Comparison of ENCODE assay signal across 17 mouse cellular contexts in genomic region chr17:41892646-41893045, GRCm38 (mm10).
DNase-seq lines count a peak whose midpoint lies in the region.
"Had no signal": no experiment of that assay in that cellular context is flagged by ENCODE, and none has a peak within 500 bp of the region (broad histone marks: within the 10 kb centered on the region; RNA-seq: fewer than 3 reads in every experiment).

No protein-coding gene starts in this region.

- 93% methylated on average over 3 of the region's 3 CpGs for WGBS in heart, embryonic 10.5 days

- no peaks in the 10 kb centered on the region for H3K27me3 ChIP-seq in heart, embryonic 10.5 days (ENCODE audit: insufficient read depth, poor library complexity, severe bottlenecking)
- H3K27me3 ChIP-seq: CH12.LX, Patski had no signal

- H3K4me3 ChIP-seq in heart, embryonic 10.5 days, result no peak overlapping the region

- H3K4me1 ChIP-seq in heart, embryonic 10.5 days, result no peaks in the 10 kb centered on the region

- H3K27ac ChIP-seq in heart, embryonic 10.5 days, result no peak overlapping the region

- no peaks in the 10 kb centered on the region for H3K36me3 ChIP-seq in heart, embryonic 10.5 days
- H3K36me3 ChIP-seq: G1E had no signal

- intact Hi-C loops in heart, postnatal 10 days (cut with DNase I), result no loop called here

- H3K9me3 ChIP-seq in heart, embryonic 10.5 days, result no peaks in the 10 kb centered on the region

- peak; percentile 71 for DNase-seq in heart, adult 11 months
- no peak for DNase-seq in heart, postnatal 10 days
- peak; percentile 64 for DNase-seq in heart, embryonic 10.5 days (ENCODE audit: low spot score)
- DNase-seq in heart, postnatal 4 days, result no peak
- DNase-seq: adrenal gland, adult 2 months; adrenal gland, adult 8-10 months; adrenal gland, postnatal 10 days; adrenal gland, postnatal 14 days; adrenal gland, postnatal 25 days; adrenal gland, postnatal 36 days; B cell, adult 2 months; cerebellum, adult 11 months; cerebellum, adult 11-12 months; cerebellum, adult 18-20 months had no signal

Comparison
In these comparisons a context has a peak if more than half of its experiments do, and no peak if none do; other contexts are left out.
1. DNase-seq: peak in heart, adult 11 months (single experiment) and heart, embryonic 10.5 days (single experiment); none in heart, postnatal 10 days (0 of 2) and heart, postnatal 4 days (single experiment).